8 mouse cellular contexts compared by ENCODE assay signal in genomic region chr12:105031081-105032058, GRCm38 (mm10). TPM values are rescaled to one million over a fixed set of nuclear protein-coding genes. Genes with fewer than 3 reads are reported as not detected.
DNase-seq lines count a peak whose midpoint lies in the region; ATAC-seq and TF ChIP-seq lines count a peak whose summit lies in the region.

No protein-coding gene starts in this region.

- peak overlapping the region; percentile 92 for H3K4me3 ChIP-seq in testis, adult 2 months (ENCODE audit: control insufficient read depth, low read depth, low read length)
- peak overlapping the region; percentile 90 for H3K4me3 ChIP-seq in hindbrain, embryonic 13.5 days
- peak overlapping the region; percentile 88 for H3K4me3 ChIP-seq in midbrain, embryonic 10.5 days

- H3K9me3 ChIP-seq in hindbrain, embryonic 13.5 days = no peaks in the 10 kb centered on the region
- H3K9me3 ChIP-seq in midbrain, embryonic 10.5 days (replicated peaks) = no peaks in the 10 kb centered on the region

- DNase-seq in cerebellum, adult 11-12 months = peak; percentile 49
- no peak for DNase-seq in cerebellum, postnatal 4 days (ENCODE audit: low spot score in 2 of 2)
- DNase-seq in testis, postnatal 14 days (ENCODE audit: low spot score) = no peak
- peak; percentile 37 for DNase-seq in midbrain, embryonic 10.5 days (ENCODE audit: low spot score)
- DNase-seq in ovary, postnatal 36 days (ENCODE audit: low spot score) = no peak
- DNase-seq in ovary, adult 18-20 months (ENCODE audit: low spot score) = no peak

- peaks cover 13% of the 10 kb centered on the region for H3K4me1 ChIP-seq in testis, adult 2 months (ENCODE audit: control insufficient read depth, insufficient read depth, low read length)
- H3K4me1 ChIP-seq in hindbrain, embryonic 13.5 days (replicated peaks) = peaks cover 51% of the 10 kb centered on the region
- peaks cover 48% of the 10 kb centered on the region for H3K4me1 ChIP-seq in midbrain, embryonic 10.5 days

- H3K4me2 ChIP-seq in hindbrain, embryonic 13.5 days = peak overlapping the region; percentile 96

- WGBS in hindbrain, embryonic 13.5 days = 6% methylated on average over 37 of the region's 37 CpGs
- 8% methylated on average over 37 of the region's 37 CpGs for whole genome bisulfite sequencing in midbrain, embryonic 10.5 days

- no peak for ATAC-seq in hindbrain, embryonic 13.5 days (ENCODE audit: low FRiP score)

- no peak for TF ChIP-seq POLR2A in testis, adult 2 months (IDR thresholded peaks at IDR 0.05; ENCODE audit: control insufficient read depth, low read depth, low read length)

- H3K27me3 ChIP-seq in testis, adult 2 months (ENCODE audit: control insufficient read depth, insufficient read depth, low read length) = no peaks in the 10 kb centered on the region
- no peaks in the 10 kb centered on the region for H3K27me3 ChIP-seq in hindbrain, embryonic 13.5 days
- H3K27me3 ChIP-seq in midbrain, embryonic 10.5 days (ENCODE audit: low read depth, poor library complexity, severe bottlenecking) = no peaks in the 10 kb centered on the region

- H3K36me3 ChIP-seq in testis, adult 2 months (ENCODE audit: control insufficient read depth, insufficient read depth, low read length) = no peaks in the 10 kb centered on the region
- H3K36me3 ChIP-seq in hindbrain, embryonic 13.5 days = peaks cover 18% of the 10 kb centered on the region
- peaks cover 33% of the 10 kb centered on the region for H3K36me3 ChIP-seq in midbrain, embryonic 10.5 days

- peak overlapping the region; percentile 59 for H3K27ac ChIP-seq in testis, adult 2 months (ENCODE audit: control insufficient read depth, insufficient read depth, low read depth, low read length)
- peak overlapping the region; percentile 84 for H3K27ac ChIP-seq in hindbrain, embryonic 13.5 days
- peak overlapping the region; percentile 88 for H3K27ac ChIP-seq in midbrain, embryonic 10.5 days (replicated peaks)

- H3K9ac ChIP-seq in hindbrain, embryonic 13.5 days = peak overlapping the region; percentile 88

- no peak for TF ChIP-seq CTCF in testis, adult 2 months (IDR thresholded peaks at IDR 0.05; ENCODE audit: control insufficient read depth, insufficient read depth, insufficient replicate concordance, low read depth, low read length)

RNA-seq across cellular contexts. Expression of gene Glrx5, which starts 1.1 kb away (rescaled TPM):
- 13.8 and 14.2 TPM in 2 replicates for polyA plus RNA-seq in testis, adult 2 months (2012; rRNA removed)
- polyA plus RNA-seq in hindbrain, embryonic 13.5 days (2015; fragmentation: Nextera tagmentation; extraction: Ambion mirVana) = 156 and 158 TPM in 2 replicates
- 217 and 246 TPM in 2 replicates for polyA plus RNA-seq in midbrain, embryonic 10.5 days (2016; fragmentation: Nextera tagmentation; extraction: Ambion mirVana)

RNA-seq across cellular contexts. Expression of gene Syne3, which starts 21.8 kb away (rescaled TPM):
- 7.5 and 7.8 TPM in 2 replicates for polyA plus RNA-seq in testis, adult 2 months (2012; rRNA removed)
- polyA plus RNA-seq in hindbrain, embryonic 13.5 days (2015; fragmentation: Nextera tagmentation; extraction: Ambion mirVana) = 0.25 and 0.31 TPM in 2 replicates
- polyA plus RNA-seq in midbrain, embryonic 10.5 days (2016; fragmentation: Nextera tagmentation; extraction: Ambion mirVana) = 0.10 and 0.14 TPM in 2 replicates

Comparison
In these comparisons a context has a peak if more than half of its experiments do, and no peak if none do; other contexts are left out.
1. DNase-seq: peak in cerebellum, adult 11-12 months (single experiment) and midbrain, embryonic 10.5 days (single experiment); none in cerebellum, postnatal 4 days (0 of 2), testis, postnatal 14 days (single experiment), ovary, postnatal 36 days (single experiment) and ovary, adult 18-20 months (single experiment).
2. RNA of gene Glrx5, which starts 1.1 kb away (polyA plus RNA-seq): 217 to 246 TPM in midbrain, embryonic 10.5 days and 156 to 158 TPM in hindbrain, embryonic 13.5 days; 13.8 to 14.2 TPM in testis, adult 2 months; every median in the first group is over 10 times any median in the second.
3. Peak in every context shown above with its lines, with median percentiles within 50 percentile points of each other: H3K27ac ChIP-seq and H3K4me3 ChIP-seq.